Mouse (Mus musculus): ENCODE measurements at regions not wholly inside any gene's neighbourhood (a gene's known extent, or its start where the extent isn't known, plus 50 kb on each side); places are given as distances from the start of the nearest gene placed in this dataset.

GRCm38 (mm10) chr13:37678251-37678650 lies 99.9 kb upstream of the Rreb1 start:
- TF ChIP-seq POLR2A (IDR thresholded peaks at IDR 0.05; ENCODE audit: low read depth, low read length) (no peak), JUN (IDR thresholded peaks at IDR 0.05; ENCODE audit: insufficient read depth, low read depth, low read length) (no peak), EP300 (IDR thresholded peaks at IDR 0.05; ENCODE audit: low read length) (no peak)
